Mouse (Mus musculus): ENCODE results near the gene Runx2. TPM values are rescaled to one million over a fixed set of nuclear protein-coding genes. Genes with fewer than 3 reads are reported as not detected.

The Runx2 gene
- polyA plus RNA-seq, 1 experiment from 2014 or later = 0.41 TPM

DNA sequence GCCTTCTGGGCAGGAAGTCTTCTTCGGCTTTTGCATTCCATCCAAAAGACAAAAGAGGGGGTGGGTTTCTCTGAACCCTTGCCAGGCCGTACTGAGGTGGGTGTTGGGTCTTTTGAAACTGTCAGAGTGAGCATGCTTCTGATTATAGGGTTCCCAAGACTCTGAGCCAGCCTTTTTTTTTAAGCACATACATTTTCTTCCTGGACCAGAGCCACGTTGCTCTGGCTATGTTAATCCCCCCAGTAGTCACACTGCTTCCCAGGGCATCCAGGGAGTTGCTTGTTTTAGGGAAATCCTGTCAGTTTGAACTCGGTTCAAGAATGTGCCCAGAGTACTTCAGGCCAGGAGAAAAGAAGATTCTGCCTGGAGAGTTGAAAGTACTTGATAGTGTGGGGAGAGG, 286.0 kb downstream of the Runx2 start:
- no peaks in the 10 kb centered on the region for H3K4me1 ChIP-seq (replicated peaks)
- H3K4me3 ChIP-seq = no peak overlapping the region
- no peaks in the 10 kb centered on the region for H3K27me3 ChIP-seq
- H3K36me3 ChIP-seq = no peaks in the 10 kb centered on the region
- H3K4me2 ChIP-seq = no peak overlapping the region
- H3K9me3 ChIP-seq = no peaks in the 10 kb centered on the region
- WGBS = 42% methylated on average over 4 of the region's 4 CpGs
- no peak for ATAC-seq (ENCODE audit: low FRiP score, low read depth)
- H3K9ac ChIP-seq = no peak overlapping the region
- no peak overlapping the region for H3K27ac ChIP-seq (replicated peaks)

DNA sequence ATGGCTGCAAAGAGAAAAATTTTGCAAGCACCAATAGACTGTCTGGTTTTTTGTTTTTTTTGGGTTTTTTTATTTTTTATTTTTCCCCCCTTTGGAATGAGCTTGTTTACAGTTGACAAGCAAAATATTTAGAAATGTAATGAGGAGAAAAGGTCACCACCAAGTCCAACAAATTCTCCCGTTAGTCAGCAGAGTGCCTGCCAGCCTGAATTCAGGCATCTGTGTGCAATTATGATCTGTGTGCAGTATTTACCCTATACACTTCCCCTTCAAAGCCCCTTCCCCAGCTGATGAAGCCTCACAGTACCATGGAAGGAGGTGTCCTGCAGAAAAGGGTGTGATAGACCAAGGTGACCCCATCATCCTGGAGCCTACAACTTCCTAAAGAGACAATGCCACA, 290.5 kb downstream of the Runx2 start:
- no peak overlapping the region for H3K4me3 ChIP-seq
- H3K27ac ChIP-seq (replicated peaks) = no peak overlapping the region
- H3K36me3 ChIP-seq = no peaks in the 10 kb centered on the region
- 83% methylated on average over 1 of the region's 1 CpGs for WGBS
- no peak for ATAC-seq (ENCODE audit: low FRiP score, low read depth)
- no peak overlapping the region for H3K4me2 ChIP-seq
- no peak overlapping the region for H3K9ac ChIP-seq
- H3K4me1 ChIP-seq (replicated peaks) = 0 out of 2 replicates have a peak, but pooled peaks cover 8% of the 10 kb centered on the region
- no peaks in the 10 kb centered on the region for H3K27me3 ChIP-seq
- no peaks in the 10 kb centered on the region for H3K9me3 ChIP-seq

DNA sequence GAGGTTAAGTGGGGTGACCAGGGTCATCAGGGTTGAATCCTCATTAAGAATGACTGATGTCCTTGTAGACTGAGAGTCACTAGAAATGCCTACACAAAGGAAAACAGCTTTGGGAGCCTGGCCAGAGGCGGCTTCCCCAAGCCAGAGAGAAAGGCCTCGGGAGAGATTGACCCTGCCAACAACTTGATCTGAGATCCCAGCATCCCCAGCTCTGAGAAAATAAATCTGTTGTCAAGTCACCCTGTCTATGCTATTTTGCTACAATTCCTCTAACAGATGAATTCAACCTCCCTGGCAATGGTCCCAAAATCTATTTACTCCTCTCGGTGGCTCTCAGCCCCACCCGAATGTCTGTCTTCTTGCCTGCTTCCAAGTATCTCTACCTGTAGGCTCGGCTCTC, 291.7 kb downstream of the Runx2 start:
- no peak overlapping the region for H3K4me2 ChIP-seq
- 62% methylated on average over 5 of the region's 5 CpGs for WGBS
- H3K9ac ChIP-seq = no peak overlapping the region
- H3K36me3 ChIP-seq = no peaks in the 10 kb centered on the region
- H3K27ac ChIP-seq (replicated peaks) = no peak overlapping the region
- 0 out of 2 replicates have a peak, but pooled peaks cover 8% of the 10 kb centered on the region for H3K4me1 ChIP-seq (replicated peaks)
- no peak overlapping the region for H3K4me3 ChIP-seq
- ATAC-seq (ENCODE audit: low FRiP score, low read depth) = no peak
- H3K9me3 ChIP-seq = no peaks in the 10 kb centered on the region
- H3K27me3 ChIP-seq = no peaks in the 10 kb centered on the region

DNA sequence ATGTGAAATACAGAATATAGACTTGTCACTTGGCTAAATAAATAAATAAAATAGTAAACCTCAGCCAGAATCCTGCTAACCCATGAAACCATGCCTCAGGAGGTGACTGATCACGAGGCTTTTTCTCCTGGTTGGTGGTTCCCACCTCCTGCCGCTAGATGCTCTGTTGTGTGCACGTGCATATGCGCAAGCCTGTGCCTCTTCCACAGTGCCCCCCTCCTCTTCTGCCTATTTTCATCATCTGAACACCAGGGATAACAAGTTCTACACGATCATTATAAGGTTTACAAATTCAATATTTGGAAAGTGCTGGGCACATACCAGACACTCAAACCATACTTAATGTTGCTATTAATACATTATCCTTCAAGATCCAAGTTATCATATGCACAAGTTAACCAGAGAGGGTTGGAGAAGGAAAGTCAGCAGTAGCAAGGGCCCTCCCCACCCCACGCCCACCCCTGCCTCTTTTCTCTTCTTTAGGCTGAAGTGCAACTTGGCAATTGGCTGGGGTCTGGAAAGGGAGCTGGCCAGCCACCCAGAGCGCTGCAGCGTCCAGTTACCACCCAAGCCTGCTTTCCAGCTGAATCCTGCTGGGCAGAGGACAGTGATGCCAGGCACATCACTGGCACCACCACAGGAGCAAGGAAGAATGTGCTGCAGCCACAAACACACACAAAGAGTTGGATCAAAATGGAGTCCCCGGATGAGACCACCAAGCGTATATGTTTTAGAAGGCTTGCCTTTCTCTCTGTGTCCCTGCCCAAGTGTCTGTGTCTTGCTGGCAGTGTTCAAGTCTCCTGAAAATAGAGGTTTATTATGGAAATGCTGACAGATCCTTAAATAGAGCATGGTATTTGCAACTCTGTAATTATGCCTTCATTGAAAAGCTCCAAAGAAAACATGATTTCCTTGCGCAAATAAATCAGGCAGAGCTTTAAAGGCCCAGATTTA, 294.2 kb downstream of the Runx2 start:
- H3K4me3 ChIP-seq = no peak overlapping the region
- H3K4me2 ChIP-seq = no peak overlapping the region
- H3K4me1 ChIP-seq (replicated peaks) = 0 out of 2 replicates have a peak, but pooled peaks cover 8% of the 10 kb centered on the region
- WGBS = 65% methylated on average over 11 of the region's 11 CpGs
- H3K36me3 ChIP-seq = no peaks in the 10 kb centered on the region
- H3K9ac ChIP-seq = no peak overlapping the region
- no peak overlapping the region for H3K27ac ChIP-seq (replicated peaks)
- H3K9me3 ChIP-seq = no peaks in the 10 kb centered on the region
- no peaks in the 10 kb centered on the region for H3K27me3 ChIP-seq
- no peak for ATAC-seq (ENCODE audit: low FRiP score, low read depth)

DNA sequence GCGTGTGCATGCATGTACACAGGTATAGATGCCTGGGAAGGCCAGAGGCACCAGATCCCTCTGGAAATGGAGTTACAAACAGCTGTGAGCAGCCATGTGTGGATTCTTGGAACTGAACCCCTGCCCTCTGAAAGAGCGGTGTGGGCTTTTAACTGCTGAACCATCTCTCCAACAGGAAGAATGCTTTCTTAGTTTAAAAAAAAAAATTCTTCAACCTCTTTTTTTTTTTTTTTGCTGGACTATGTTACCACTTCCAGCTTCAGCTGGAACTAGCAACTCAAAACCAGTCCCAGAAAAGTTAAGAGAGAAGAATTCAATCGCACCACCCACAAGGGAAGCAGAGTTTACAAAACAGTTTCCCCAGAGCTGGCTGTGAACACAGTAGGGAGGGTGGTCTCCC, 295.2 kb downstream of the Runx2 start:
- Histone ChIP-seq H3K9ac (no peak overlapping the region), H3K4me1 (replicated peaks) (0 out of 2 replicates have a peak, but pooled peaks cover 8% of the 10 kb centered on the region), H3K27ac (replicated peaks) (no peak overlapping the region), H3K27me3 (no peaks in the 10 kb centered on the region), H3K9me3 (no peaks in the 10 kb centered on the region), H3K4me2 (no peak overlapping the region), H3K4me3 (no peak overlapping the region), H3K36me3 (no peaks in the 10 kb centered on the region)
- WGBS = 87% methylated on average over 3 of the region's 3 CpGs
- no peak for ATAC-seq (ENCODE audit: low FRiP score, low read depth)

DNA sequence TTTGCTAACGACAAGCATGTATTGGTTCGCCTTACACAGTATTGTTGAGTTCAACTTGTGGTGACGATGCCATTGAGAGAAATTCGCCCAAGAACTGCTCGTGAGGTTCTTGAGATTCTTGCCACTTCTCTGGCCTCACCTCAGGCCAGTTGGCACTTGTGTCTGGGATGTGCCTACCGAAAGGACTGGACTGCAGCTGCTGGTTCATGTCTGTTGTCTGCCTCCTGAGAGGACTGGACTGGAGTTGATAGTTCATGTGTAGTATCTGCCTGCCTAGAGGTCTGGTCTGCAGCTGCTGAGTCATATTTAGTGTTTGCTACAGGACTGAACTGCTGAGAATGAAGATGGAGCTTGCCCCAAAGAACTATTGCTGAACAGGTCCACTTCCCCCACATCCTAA, 296.4 kb downstream of the Runx2 start:
- no peaks in the 10 kb centered on the region for H3K9me3 ChIP-seq
- no peak overlapping the region for H3K27ac ChIP-seq (replicated peaks)
- H3K36me3 ChIP-seq = no peaks in the 10 kb centered on the region
- H3K9ac ChIP-seq = no peak overlapping the region
- H3K4me1 ChIP-seq (replicated peaks) = 0 out of 2 replicates have a peak, but pooled peaks cover 8% of the 10 kb centered on the region
- no peaks in the 10 kb centered on the region for H3K27me3 ChIP-seq
- H3K4me3 ChIP-seq = no peak overlapping the region
- H3K4me2 ChIP-seq = no peak overlapping the region
- 94% methylated on average over 6 of the region's 6 CpGs for WGBS
- no peak for ATAC-seq (ENCODE audit: low FRiP score, low read depth)

DNA sequence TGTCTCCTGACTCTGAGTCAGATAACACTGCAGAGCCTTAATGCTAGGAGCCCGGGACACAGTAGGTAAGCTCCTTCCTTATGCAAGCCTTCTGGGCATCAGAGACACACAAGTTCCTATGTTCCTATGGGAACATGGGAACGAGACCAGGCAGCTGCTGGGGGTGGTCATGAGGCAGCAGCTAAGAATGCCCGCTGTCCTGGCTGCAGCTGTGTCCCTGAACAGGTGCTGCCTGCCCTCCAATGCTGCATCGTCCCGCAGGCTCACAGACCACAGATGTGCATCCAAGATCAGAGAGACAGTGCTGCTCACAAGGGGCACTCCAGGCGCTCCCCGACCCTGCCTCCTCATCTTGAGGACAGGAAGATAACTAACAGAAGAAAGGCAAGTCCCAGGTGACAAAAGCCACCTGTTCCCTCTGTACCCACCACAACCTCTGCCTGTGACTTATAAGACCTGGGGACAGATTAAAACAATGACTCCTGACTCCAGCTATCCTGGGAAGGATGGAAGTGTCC, 306.3 kb downstream of the Runx2 start:
- H3K4me3 ChIP-seq = no peak overlapping the region
- ATAC-seq (ENCODE audit: low FRiP score, low read depth) = no peak

DNA sequence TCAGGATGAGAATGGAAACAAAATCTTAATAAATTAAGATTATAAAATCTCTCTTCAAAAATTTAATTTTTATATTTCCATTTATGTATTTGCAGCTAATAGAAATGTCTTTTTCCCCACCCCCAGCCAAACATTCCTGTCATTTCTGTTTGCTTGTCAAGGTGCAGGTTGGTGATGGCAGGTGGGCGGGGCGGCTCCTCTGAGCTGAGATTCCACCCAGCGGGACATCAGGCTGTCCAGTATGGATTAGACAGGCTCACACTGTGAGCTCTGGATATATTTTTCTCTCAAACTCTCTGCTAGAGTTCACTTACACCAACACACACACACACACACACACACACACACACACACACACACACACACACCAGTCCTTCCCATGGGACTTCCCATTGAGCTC, 306.9 kb downstream of the Runx2 start:
- Histone ChIP-seq H3K27ac (replicated peaks) (no peak overlapping the region), H3K4me2 (no peak overlapping the region), H3K9ac (no peak overlapping the region), H3K27me3 (no peaks in the 10 kb centered on the region), H3K4me1 (replicated peaks) (0 out of 2 replicates have a peak, but pooled peaks cover 3% of the 10 kb centered on the region), H3K36me3 (no peaks in the 10 kb centered on the region), H3K4me3 (no peak overlapping the region), H3K9me3 (no peaks in the 10 kb centered on the region)
- 83% methylated on average over 3 of the region's 3 CpGs for WGBS
- no peak for ATAC-seq (ENCODE audit: low FRiP score, low read depth)

More for the DNA sequence above, 306.3 kb downstream of the Runx2 start:
- Histone ChIP-seq H3K27me3 (no peaks in the 10 kb centered on the region), H3K9ac (no peak overlapping the region), H3K4me2 (no peak overlapping the region), H3K36me3 (no peaks in the 10 kb centered on the region), H3K9me3 (no peaks in the 10 kb centered on the region), H3K4me1 (replicated peaks) (0 out of 2 replicates have a peak, but pooled peaks cover 3% of the 10 kb centered on the region), H3K27ac (replicated peaks) (no peak overlapping the region)
- 52% methylated on average over 7 of the region's 7 CpGs for WGBS

DNA sequence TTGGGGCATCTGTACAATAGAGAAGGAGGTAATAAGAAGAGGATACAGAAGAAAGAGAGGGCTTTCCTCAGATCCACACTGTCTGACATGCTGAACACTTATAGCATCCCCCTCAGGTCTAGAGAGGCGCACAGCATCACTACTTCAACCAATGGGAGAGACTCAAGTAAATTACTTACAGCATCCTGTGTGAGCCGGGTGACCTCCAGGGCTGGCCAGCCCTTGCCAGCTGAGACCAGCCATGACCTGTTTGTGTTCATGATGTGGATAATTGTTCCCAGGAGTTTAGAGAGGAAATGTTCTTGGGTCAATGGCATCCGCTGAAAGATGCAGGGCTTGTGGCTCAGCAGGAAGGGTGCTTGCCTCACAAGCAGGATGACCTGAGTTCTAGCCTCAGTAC, 308.1 kb downstream of the Runx2 start:
- no peak overlapping the region for H3K4me2 ChIP-seq
- H3K9me3 ChIP-seq = no peaks in the 10 kb centered on the region
- WGBS = 74% methylated on average over 3 of the region's 3 CpGs
- no peak overlapping the region for H3K9ac ChIP-seq
- H3K4me3 ChIP-seq = no peak overlapping the region
- no peak for ATAC-seq (ENCODE audit: low FRiP score, low read depth)
- H3K27me3 ChIP-seq = no peaks in the 10 kb centered on the region
- H3K4me1 ChIP-seq (replicated peaks) = 0 out of 2 replicates have a peak, but pooled peaks cover 3% of the 10 kb centered on the region
- no peaks in the 10 kb centered on the region for H3K36me3 ChIP-seq
- H3K27ac ChIP-seq (replicated peaks) = no peak overlapping the region

DNA sequence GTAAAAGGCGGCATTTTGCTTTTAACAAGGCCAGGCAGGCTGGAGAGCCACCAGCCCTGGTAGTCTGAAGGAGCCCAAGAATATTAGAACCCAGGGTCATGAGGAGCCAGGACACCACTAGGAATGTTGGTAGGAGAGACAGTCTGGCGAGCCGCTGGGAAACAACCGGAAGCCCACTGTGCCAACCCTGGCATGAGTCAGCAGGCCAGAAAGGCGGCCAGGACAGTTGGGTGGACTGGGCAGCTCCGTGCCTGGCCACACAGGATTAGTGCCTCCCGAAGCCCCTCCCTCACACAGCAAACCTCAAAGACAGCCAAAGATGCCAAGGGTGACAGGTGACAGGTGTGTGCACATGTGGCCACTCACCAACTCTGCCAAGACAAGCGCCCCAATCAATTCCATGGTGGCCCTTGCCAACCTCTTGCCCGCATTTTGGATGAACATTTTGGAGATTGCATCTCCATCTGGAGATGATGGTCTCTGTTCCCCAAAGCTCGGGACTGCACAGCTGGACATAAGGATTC, 309.7 kb downstream of the Runx2 start:
- Histone ChIP-seq H3K9ac (no peak overlapping the region), H3K27me3 (no peaks in the 10 kb centered on the region), H3K9me3 (no peaks in the 10 kb centered on the region), H3K27ac (replicated peaks) (no peak overlapping the region), H3K4me2 (no peak overlapping the region), H3K36me3 (no peaks in the 10 kb centered on the region), H3K4me1 (replicated peaks) (0 out of 2 replicates have a peak, but pooled peaks cover 3% of the 10 kb centered on the region), H3K4me3 (no peak overlapping the region)
- ATAC-seq (ENCODE audit: low FRiP score, low read depth) = no peak
- WGBS = 93% methylated on average over 10 of the region's 10 CpGs

DNA sequence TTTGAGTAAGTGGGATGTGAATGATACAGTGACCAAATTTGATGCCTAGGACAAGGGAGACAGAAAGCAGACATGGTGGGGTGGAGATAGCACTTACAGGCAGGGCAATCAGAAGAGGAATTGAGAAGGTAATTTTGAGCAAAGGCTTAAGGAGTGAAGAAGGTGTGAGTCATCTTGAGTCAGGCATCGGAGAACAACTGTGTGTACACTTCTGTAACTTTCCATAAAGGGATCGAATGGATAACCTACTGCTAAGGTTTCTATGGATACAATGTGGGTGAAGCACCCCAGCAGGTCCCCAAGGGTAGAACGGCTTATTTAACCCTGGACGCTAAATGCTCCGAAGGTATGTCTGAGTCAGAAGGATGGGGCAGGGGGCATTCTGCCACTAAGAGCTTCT, 312.4 kb downstream of the Runx2 start:
- Histone ChIP-seq H3K9ac (no peak overlapping the region), H3K36me3 (no peaks in the 10 kb centered on the region), H3K9me3 (no peaks in the 10 kb centered on the region), H3K4me1 (replicated peaks) (no peaks in the 10 kb centered on the region), H3K27ac (replicated peaks) (no peak overlapping the region), H3K4me3 (no peak overlapping the region), H3K27me3 (no peaks in the 10 kb centered on the region), H3K4me2 (no peak overlapping the region)
- ATAC-seq (ENCODE audit: low FRiP score, low read depth) = no peak
- WGBS = 98% methylated on average over 5 of the region's 5 CpGs

DNA sequence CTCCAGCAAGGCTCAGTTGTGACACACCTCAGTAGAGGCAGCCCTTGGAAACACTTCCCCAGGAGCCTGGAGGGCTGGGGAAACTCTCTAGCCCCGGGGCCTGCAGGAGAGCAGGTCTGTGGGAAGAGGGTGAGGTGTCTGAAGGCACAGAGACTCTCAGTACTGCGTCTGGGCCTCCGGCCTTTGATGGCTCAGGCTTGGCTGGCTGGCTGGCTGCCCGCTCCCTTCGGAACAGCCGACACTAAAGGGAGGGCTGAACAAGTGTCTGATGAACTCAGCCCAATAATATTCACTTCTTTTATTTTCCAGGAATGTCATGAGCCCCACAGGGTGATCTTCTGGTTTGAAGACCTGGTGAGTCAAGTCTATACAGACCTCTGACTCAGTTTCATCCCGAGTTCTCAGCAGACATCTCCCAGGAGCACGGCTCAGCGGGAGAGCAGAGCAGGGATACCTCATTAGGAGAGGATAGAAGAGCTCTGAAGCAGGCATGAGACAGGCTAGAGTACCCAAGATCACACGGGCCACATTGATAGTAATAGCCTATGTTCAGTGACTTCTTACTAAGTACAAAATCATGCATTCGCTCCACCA, 314.2 kb downstream of the Runx2 start:
- H3K9ac ChIP-seq = no peak overlapping the region
- H3K27me3 ChIP-seq = no peaks in the 10 kb centered on the region
- no peak overlapping the region for H3K27ac ChIP-seq (replicated peaks)
- H3K4me3 ChIP-seq = no peak overlapping the region
- H3K4me2 ChIP-seq = no peak overlapping the region
- H3K36me3 ChIP-seq = no peaks in the 10 kb centered on the region
- no peaks in the 10 kb centered on the region for H3K4me1 ChIP-seq (replicated peaks)
- H3K9me3 ChIP-seq = no peaks in the 10 kb centered on the region
- 75% methylated on average over 11 of the region's 11 CpGs for WGBS
- no peak for ATAC-seq (ENCODE audit: low FRiP score, low read depth)
